Mouse (Mus musculus) monocyte, adult 2 months (primary cell): Measurements from ENCODE around the gene Syna.
A peak's percentile ranks its signal among the peaks of the same experiment; 100 is the strongest.

Experiments used
- DNase-seq, 2 experiments: peaks; one replicate each; pipeline ENCODE4 v3.0.0; 2022; ENCODE audit warnings: low spot score in 2 of 2, low read depth in 1 of 2

Syna gene

GRCm38 (mm10) chr5:134560071-134560449, at the start of gene Syna:
Syna (minus strand) TSS chr5:134560171.
- DNase-seq = no peak

GRCm38 (mm10) chr5:134607121-134607520, 47.1 kb upstream of the Syna start:
- DNase-seq = peak; percentile 56 to 62

GRCm38 (mm10) chr5:134606314-134606713, 46.3 kb upstream of the Syna start:
- DNase-seq = no peak

GRCm38 (mm10) chr5:134604376-134604775, 44.4 kb upstream of the Syna start:
- DNase-seq = no peak

DNA sequence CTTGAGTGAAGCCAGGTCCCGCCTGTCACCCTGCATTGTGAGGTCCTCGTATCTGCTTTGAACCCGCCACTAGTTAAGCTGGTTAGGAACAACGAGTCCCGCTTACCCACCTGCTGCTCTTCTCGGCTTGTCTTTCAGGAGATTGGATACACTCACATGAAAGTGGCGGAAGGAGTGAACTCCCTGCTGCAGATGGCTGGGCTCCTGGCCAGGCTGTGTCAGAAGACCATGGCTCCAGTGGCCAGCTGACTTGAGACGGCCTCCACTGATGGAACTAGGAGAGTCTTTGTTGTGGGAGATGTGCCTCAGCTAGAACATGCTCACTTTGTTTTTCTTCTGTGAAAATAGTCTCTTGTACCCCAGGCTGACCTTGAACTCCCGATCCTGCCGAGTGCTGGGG, 37.7 kb upstream of the Syna start:
- DNase-seq = no peak

DNA sequence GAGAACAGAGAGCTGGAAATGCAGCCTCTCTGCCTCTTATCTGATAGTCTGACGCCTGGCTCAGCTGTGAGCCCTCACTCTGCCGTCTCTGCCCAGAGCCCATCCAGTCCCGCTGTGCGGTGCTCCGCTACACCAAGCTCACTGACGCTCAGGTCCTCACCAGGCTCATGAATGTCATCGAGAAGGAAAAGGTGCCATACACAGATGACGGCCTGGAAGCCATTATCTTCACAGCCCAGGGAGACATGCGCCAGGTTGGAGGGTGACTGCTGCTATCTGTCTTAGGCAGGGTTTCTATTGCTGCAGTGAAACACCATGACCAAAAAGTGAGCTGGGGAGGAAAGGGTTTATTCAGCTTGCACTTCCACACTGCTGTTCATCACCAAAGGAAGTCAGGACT, 33.1 kb upstream of the Syna start:
- DNase-seq = no peak

DNA sequence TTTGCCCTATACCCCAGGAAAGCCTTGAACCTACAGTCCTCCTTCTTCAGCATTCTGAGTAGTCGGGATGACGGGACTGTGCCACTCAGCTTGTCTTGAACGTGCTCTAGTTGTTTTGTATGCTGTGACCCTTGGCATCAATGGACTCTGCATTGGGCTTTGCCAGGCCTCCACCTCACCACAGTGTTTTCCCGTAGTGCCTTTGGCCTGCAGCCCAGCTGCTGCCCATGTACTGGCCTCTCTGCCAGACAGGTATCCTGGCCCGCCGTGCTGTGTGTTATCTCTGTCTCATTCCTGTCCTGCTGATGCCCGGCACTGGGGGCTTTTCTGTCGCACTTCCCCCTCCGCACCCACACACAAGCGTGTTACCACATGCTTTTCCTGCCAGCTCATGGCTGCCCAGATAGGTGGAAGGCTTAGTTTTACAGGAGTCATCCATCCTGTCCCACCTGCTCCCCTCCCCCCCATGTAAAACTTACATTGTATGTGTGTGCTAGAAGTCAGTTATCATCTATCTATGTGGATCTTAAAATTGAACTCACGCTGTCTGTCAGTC, 32.1 kb upstream of the Syna start:
- DNase-seq = no peak

- DNase-seq = no peak
Observed at GRCm38 (mm10) chr5:134589900-134590299, 29.9 kb upstream of the Syna start.

DNA sequence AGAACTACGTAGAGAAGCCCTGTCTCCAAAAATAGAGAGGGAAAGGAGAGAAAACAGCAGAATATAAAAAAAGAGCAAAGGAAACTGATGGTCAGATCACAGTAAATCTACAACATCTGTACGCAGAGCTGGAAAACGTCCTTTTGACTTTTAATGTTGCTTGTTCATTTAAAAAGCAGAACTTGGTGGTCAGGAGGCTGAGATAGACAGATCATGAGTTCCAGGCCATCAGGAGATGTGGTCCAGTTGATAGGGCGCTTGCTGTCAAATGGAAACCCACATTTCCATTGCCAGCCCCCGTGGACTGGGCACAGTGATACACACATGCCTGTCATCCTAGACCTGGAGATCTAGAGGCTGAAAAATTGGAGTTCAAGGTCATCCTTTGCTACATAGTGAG, 24.8 kb upstream of the Syna start:
- no peak for DNase-seq

GRCm38 (mm10) chr5:134583884-134584213, 23.9 kb upstream of the Syna start:
- no peak for DNase-seq

DNA sequence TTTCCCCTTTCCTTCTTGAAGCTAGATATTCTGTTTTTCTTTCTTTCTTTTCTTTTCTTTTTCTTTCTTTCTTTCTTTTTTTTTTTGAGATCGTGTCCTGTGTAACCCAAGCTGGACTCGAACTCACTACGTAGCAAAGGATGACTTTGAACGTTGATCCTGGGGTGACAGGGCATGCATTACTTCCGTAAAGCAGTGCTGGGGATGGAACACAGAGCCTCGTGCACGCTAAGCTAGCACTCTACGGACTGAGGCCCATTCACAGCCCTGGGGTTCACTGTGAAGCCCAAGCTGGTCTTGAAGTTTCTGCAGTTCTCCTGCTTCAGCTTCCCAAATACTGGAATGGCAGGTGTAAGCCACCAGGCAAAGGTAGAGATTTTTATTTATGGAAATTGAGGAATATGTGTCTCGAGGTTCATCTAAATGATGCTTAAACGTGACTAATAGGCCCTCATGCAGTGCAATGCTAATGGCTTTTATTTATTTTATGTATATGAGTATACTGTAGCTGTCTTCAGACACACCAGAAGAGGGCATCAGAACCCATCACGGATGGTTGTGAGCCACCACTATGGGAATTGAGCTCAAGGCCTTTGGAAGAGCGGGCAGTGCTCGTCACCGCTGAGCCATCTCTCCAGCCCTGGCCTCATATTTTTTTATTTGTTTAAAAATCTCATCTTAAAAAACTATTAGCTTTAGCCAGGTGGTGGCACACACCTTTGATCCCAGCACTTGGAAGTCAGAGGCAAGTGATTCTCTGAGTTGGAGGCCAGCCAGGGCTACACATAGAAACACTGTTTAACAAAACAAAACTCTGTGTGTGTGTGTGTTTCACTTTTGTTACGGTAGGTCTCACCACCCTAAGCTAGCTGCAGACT, 23.3 kb upstream of the Syna start:
- no peak for DNase-seq

GRCm38 (mm10) chr5:134582221-134582907, 22.4 kb upstream of the Syna start:
- DNase-seq = peak; percentile 90 to 94

- DNase-seq = no peak
Observed at GRCm38 (mm10) chr5:134581146-134581545, 21.2 kb upstream of the Syna start, which contains the start of gene Rfc2. Rfc2 (plus strand) TSS chr5:134581366.

GRCm38 (mm10) chr5:134579135-134579534, 19.2 kb upstream of the Syna start:
- no peak for DNase-seq

GRCm38 (mm10) chr5:134577534-134577933, 17.6 kb upstream of the Syna start:
- no peak for DNase-seq

DNA sequence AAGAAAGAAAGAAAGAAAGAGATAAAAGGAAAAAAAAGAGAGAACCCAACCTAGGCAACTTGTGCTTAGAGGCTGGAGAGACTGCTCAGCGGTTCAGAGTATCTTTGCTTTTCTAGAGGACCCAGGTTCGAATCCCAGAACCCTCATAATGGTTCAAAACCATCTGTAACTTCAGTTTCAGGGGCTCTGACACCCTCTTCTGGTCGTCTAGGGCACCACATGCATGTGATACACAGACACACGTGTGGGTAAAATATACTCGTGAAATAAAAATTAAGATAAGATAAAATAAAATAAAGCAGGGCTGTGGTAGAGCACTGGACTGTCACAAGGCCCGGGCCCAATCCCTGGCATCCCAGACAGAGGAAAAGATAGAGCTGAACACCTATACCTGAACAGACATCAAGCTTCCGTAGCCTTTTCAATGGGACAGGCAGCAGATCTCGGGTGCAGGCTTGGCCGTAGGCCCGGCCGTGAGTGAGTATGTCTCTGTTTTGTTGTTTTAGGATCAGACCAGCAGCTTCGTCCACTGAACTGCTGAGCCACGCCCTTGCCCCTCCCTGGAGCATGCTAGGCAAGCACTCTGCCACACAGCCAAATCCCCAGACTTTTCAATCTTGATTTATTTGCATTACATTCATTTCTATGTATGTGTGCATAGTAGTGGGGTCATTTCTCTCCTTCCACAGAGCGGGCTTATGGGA, 16.7 kb upstream of the Syna start:
- no peak for DNase-seq

DNA sequence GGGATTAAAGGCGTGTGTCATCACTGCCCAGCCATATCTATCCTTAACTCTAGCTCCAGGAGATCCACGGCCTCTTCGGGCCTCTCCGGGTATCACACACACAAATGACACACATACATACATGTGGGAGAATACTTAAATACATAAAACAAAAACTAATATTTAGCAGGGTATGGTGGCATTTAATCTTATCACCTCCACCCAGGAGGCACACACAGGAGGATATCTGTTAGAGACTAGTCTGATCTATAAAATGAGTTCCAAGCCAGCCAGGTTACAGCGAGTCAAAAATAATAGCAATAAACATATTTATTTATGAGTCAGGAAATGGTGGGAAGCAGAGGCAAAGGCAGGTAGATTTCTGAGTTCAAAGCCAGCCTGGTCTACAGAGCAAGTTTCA, 15.9 kb upstream of the Syna start:
- DNase-seq = no peak

GRCm38 (mm10) chr5:134572508-134573214, 12.7 kb upstream of the Syna start:
- DNase-seq = no peak

GRCm38 (mm10) chr5:134571730-134572507, 11.9 kb upstream of the Syna start:
- DNase-seq = no peak

GRCm38 (mm10) chr5:134568964-134569491, 9.1 kb upstream of the Syna start:
- DNase-seq = no peak
